Mouse (Mus musculus): ENCODE measurements at regions not wholly inside any gene's neighbourhood (a gene's known extent, or its start where the extent isn't known, plus 50 kb on each side); places are given as distances from the start of the nearest gene placed in this dataset.
A peak's percentile ranks its signal among the peaks of the same experiment; 100 is the strongest.

DNA sequence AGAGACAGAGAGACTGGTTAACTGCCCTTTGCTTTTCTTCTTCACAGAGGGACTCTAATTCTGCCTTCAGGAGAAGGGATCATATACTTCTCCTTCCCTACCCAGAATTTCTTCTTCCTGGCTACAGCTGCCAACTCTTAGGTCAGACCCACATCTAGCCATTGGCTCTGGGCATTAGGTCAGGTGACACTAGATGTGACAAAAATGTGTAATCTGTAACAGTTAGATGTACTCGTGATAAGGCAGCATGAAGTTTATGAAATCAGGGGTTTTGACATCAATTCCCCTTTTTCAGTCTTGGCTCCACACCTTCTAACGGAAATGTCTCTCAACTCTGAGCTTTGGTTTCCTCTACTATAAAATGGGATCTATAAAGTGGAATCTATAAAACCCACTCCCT lies 428.4 kb downstream of the Bmper start:
- no peak for DNase-seq (ENCODE audit: low read depth)
- TF ChIP-seq POLR2A (IDR thresholded peaks at IDR 0.05; ENCODE audit: borderline replicate concordance, extremely low read depth, insufficient read depth, insufficient read length, poor library complexity, severe bottlenecking) = no peak
- TF ChIP-seq CTCF (IDR thresholded peaks at IDR 0.05; ENCODE audit: borderline replicate concordance, extremely low read depth, insufficient read depth, insufficient read length) = no peak

DNA sequence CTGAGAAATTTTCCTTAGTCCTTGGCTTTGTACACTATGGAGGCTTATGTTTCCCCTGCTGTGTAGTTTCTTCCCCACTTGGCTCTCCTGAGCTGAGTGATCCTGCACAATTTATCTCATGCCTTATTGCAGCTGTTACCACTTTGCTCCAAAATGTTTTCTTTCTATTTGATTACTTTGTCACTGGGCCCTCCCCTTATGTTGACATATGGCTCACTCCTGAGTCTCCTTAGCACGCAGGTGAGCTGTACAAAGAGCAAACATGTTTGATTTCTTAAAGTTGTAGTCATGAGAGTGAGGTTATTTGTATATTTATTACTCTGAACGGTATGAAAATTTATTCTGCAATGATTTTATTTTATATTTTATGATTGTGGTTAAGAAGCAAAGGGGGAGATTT lies 430.2 kb downstream of the Bmper start:
- no peak for TF ChIP-seq CTCF (IDR thresholded peaks at IDR 0.05; ENCODE audit: borderline replicate concordance, extremely low read depth, insufficient read depth, insufficient read length)
- no peak for TF ChIP-seq POLR2A (IDR thresholded peaks at IDR 0.05; ENCODE audit: borderline replicate concordance, extremely low read depth, insufficient read depth, insufficient read length, poor library complexity, severe bottlenecking)
- DNase-seq (ENCODE audit: low read depth) = no peak

DNA sequence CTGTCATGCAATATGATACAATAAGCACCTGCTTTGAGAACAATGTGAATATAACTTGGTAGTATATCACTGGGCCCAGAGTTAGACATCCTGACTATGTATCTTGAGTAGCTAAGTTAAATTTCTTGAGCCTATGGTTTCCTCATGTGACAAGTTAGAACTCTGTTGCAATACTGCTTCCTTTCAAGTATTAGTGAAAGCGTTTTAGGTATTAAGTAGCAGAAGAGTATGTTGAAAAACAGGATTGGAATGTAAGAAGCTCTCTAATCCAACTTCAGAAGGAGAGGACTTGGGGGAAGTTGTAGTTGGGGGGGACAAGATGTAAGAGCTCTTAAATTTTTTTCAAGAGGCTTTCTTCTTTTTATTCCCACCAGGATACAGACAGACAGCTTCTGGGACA lies 431.9 kb downstream of the Bmper start:
- TF ChIP-seq CTCF (IDR thresholded peaks at IDR 0.05; ENCODE audit: borderline replicate concordance, extremely low read depth, insufficient read depth, insufficient read length) (no peak), POLR2A (IDR thresholded peaks at IDR 0.05; ENCODE audit: borderline replicate concordance, extremely low read depth, insufficient read depth, insufficient read length, poor library complexity, severe bottlenecking) (no peak)
- no peak for DNase-seq (ENCODE audit: low read depth)

DNA sequence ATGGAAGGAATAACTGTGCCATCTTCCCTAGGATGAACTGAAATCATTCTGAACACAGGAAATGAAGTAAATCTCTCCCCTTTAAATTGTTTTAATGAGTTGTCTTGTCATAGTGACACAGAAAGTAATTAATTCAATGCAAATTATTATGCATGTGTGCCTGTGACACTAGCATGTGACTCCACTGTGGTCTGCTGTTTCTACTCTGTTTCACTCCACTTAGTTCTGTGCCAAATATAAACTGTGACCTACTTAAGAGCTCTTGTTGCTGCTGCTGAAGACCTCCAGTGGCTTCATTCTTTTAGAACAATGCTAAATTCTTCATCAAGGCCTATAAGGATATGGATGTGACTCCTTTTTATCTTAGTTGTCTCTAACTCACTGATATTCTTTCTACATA lies 431.8 kb upstream of the Npsr1 start:
- DNase-seq (ENCODE audit: low read depth) = peak; percentile 6
- TF ChIP-seq POLR2A (IDR thresholded peaks at IDR 0.05; ENCODE audit: borderline replicate concordance, extremely low read depth, insufficient read depth, insufficient read length, poor library complexity, severe bottlenecking) = no peak
- no peak for TF ChIP-seq CTCF (IDR thresholded peaks at IDR 0.05; ENCODE audit: borderline replicate concordance, extremely low read depth, insufficient read depth, insufficient read length)

DNA sequence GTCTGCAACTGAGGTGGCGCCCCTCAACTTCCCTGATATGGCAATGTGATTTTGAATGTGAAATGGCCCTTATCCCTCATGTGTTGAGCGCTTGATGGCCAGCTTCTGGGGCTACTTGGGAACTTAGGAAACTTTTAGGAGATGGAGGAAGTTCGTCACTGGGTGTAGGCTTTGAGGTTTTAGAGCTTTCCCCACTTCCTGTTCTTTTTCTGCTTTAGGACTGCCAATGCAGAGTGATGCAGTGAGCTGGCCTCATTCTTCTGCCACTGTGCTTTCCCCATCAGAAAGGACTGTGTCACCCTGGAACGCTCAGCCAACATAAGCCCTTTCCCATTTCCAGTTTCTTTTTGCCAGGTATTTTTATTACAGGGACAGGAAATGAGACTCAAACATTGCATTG lies 428.6 kb upstream of the Npsr1 start:
- TF ChIP-seq CTCF (IDR thresholded peaks at IDR 0.05; ENCODE audit: borderline replicate concordance, extremely low read depth, insufficient read depth, insufficient read length) (no peak), POLR2A (IDR thresholded peaks at IDR 0.05; ENCODE audit: borderline replicate concordance, extremely low read depth, insufficient read depth, insufficient read length, poor library complexity, severe bottlenecking) (no peak)
- DNase-seq (ENCODE audit: low read depth) = no peak

DNA sequence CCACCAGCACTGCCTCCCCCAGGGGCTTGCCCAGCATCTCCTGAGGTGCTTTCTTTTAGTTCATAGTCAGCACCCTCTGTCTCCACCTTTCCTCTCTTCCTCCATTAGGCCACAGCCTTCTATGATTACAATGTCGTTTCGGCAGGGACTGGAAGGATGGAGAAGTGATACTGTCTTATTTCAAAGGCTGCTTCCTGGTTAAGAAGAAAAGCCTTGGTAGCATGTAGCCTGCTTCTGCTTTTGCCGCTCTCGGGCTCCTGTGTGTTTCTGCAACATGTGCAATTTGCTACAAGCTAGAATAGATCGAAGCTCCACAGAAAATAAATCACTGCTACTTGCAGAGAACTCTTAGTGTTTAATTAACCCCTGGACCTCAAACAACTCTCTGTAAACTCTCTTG lies 427.2 kb upstream of the Npsr1 start:
- peak; percentile 54 for DNase-seq (ENCODE audit: low read depth)
- TF ChIP-seq POLR2A (IDR thresholded peaks at IDR 0.05; ENCODE audit: borderline replicate concordance, extremely low read depth, insufficient read depth, insufficient read length, poor library complexity, severe bottlenecking) (no peak), CTCF (IDR thresholded peaks at IDR 0.05; ENCODE audit: borderline replicate concordance, extremely low read depth, insufficient read depth, insufficient read length) (no peak)

DNA sequence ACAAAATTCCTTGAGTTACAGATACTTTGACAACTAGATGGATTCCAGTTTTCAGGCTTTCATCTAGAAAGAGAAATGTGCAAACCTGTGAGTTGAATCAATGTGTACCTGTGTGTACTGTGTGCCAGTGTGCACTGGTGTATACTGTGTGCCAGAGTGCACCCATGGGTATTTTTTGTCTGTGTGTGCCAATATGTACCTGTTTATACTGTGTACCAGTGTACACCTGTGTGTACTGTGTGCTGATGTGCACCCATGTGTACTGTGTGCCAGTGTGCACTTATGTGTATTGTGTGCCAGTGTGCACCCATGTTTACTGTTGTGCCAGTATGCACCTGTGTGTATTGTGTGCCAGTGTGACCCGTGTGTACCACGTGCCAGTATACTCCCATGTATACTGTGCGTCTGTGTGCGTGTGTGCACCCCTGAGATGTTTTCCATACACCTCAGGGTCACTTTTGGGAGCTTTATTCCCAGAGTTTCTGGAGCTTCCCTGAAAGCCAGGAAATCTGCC lies 424.4 kb upstream of the Npsr1 start:
- DNase-seq (ENCODE audit: low read depth) = no peak
- TF ChIP-seq POLR2A (IDR thresholded peaks at IDR 0.05; ENCODE audit: borderline replicate concordance, extremely low read depth, insufficient read depth, insufficient read length, poor library complexity, severe bottlenecking) = no peak
- no peak for TF ChIP-seq CTCF (IDR thresholded peaks at IDR 0.05; ENCODE audit: borderline replicate concordance, extremely low read depth, insufficient read depth, insufficient read length)

DNA sequence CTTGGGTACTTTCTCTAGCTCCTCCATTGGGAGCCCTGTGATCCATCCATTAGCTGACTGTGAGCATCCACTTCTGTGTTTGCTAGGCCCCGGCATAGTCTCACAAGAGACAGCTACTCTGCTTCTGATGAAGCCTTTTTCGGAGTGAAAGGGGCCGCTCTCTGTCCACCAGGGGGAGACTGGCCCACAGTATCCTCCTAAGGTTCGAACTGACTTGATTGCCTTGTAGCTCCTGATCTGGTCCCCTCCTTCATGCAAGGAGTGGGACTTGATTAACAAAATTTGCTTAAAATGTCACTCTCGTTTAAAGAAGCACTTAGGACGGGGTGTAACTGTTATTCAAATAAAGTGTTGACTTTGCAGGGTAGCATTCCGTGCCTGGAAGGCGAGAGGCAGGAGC lies 423.0 kb upstream of the Npsr1 start:
- peak; percentile 41 for DNase-seq (ENCODE audit: low read depth)
- TF ChIP-seq CTCF (IDR thresholded peaks at IDR 0.05; ENCODE audit: borderline replicate concordance, extremely low read depth, insufficient read depth, insufficient read length) = peak; percentile 42; the same call in 1 of the 2 replicates
- no peak for TF ChIP-seq POLR2A (IDR thresholded peaks at IDR 0.05; ENCODE audit: borderline replicate concordance, extremely low read depth, insufficient read depth, insufficient read length, poor library complexity, severe bottlenecking)

DNA sequence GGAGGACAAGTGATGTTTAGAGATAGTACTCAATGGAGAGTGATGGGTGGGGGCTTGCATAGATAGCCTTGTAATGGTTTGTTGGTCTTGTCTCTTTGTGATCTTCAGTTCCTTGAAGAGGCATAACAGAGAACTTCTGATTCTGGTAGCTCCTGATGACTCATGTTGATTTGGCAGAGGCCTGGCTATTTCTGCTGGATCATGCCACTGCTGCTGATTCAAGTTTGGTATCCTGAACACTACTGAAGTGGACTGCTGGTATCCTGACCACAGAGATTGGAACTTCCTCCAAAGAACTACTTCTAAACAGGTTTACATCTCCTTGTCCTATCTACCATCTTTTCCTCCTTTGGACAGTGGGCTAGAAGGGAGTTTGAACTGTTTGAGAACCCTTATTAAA lies 408.3 kb upstream of the Npsr1 start:
- TF ChIP-seq CTCF (IDR thresholded peaks at IDR 0.05; ENCODE audit: borderline replicate concordance, extremely low read depth, insufficient read depth, insufficient read length) (no peak), POLR2A (IDR thresholded peaks at IDR 0.05; ENCODE audit: borderline replicate concordance, extremely low read depth, insufficient read depth, insufficient read length, poor library complexity, severe bottlenecking) (no peak)
- no peak for DNase-seq (ENCODE audit: low read depth)

DNA sequence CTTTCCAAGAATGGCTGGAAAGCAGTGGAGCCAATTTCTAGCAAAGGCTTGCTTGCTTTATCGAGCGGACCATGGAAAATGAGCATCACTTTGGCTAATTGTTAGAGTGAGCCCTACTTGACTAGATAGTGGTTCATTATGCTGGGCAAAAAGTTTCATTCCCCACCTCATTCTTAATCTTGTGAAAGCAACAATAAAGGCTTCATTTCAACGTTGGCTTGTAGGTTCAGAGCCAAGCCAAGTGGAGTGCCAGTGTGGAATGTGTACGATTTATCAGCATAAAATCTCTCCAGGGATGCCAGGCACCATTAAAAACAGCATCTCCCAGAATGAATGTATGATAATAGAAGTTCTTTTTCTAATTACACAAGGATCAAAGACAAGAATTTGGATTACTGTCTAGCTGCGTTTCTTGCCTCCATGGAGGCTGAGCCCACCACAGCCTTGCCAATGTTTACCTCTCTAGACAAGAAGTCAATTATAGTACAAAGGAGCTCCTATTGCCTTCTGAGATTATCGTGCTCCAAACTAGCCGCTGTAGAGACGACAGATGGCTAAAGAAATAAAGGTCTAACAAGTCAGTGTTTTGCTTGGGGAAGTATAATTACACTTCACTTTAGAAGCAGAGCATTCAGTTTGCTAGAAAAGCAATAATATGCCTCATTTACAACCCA lies 404.9 kb upstream of the Npsr1 start:
- TF ChIP-seq POLR2A (IDR thresholded peaks at IDR 0.05; ENCODE audit: borderline replicate concordance, extremely low read depth, insufficient read depth, insufficient read length, poor library complexity, severe bottlenecking) = no peak
- no peak for TF ChIP-seq CTCF (IDR thresholded peaks at IDR 0.05; ENCODE audit: borderline replicate concordance, extremely low read depth, insufficient read depth, insufficient read length)
- DNase-seq (ENCODE audit: low read depth) = peak; percentile 84

DNA sequence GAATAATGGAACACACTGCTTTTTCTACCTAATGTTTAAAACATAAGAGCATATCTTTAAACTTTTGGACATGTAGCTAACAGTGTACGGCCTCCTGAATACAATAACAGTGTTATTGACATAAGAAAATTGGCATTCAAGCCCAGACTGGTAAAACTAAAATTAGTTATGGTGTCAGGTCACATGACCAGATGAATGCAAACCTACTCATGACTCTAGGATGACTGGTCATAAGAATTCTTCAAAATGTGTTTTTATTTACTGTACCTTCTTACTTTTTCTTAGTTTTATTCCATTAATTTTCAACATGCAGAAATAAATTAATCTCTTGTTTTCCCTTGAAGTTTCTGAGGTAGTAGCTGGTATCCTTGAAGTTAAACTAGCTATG lies 404.4 kb upstream of the Npsr1 start:
- no peak for TF ChIP-seq CTCF (IDR thresholded peaks at IDR 0.05; ENCODE audit: borderline replicate concordance, extremely low read depth, insufficient read depth, insufficient read length)
- TF ChIP-seq POLR2A (IDR thresholded peaks at IDR 0.05; ENCODE audit: borderline replicate concordance, extremely low read depth, insufficient read depth, insufficient read length, poor library complexity, severe bottlenecking) = no peak
- no peak for DNase-seq (ENCODE audit: low read depth)

DNA sequence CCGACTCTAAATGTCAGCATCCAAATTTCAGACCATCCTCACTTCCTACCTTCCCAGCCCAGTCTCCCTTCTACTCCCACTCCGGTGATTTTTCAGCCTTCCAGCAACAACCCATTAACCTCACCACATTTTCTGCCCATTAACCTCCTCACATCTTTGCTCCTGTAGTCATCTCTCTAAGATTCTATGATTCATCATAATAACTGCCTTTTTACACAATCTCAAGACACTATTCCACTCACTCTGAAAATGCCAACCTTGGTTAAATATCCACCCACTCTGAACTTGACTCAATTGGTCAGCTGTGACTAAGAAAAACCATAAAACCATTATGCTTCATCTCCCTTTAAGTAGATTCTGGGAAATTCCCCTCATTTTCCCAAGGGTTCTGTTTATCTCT lies 403.3 kb upstream of the Npsr1 start:
- TF ChIP-seq CTCF (IDR thresholded peaks at IDR 0.05; ENCODE audit: borderline replicate concordance, extremely low read depth, insufficient read depth, insufficient read length) (no peak), POLR2A (IDR thresholded peaks at IDR 0.05; ENCODE audit: borderline replicate concordance, extremely low read depth, insufficient read depth, insufficient read length, poor library complexity, severe bottlenecking) (no peak)
- DNase-seq (ENCODE audit: low read depth) = no peak
